Mouse (Mus musculus): ENCODE measurements around the gene Trim41. TPM values are rescaled to one million over a fixed set of nuclear protein-coding genes. Genes with fewer than 3 reads are reported as not detected.

Trim41 gene
- polyA plus RNA-seq, 1 experiment from 2014 or later: 5.1 TPM

DNA sequence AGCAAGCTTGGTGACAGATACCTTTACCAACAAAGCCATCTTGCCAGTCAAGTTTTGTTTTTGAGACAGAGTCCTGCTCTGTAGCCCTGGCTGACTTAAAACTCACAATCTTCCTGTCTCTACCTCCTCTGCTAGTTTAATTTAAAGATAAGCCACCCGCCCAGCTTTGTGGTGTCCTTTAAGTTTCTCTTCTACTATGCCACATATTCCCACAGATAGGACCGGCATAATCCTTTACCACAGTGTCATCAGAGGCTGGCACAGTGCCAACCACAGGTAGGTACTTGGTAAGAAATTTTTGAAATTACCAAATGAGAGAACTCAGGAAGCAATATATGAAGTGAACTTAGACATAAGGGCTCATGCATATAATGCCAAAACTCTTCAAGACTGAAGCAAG lies 7.0 kb downstream of the Trim41 start:
- 94% methylated on average over 2 of the region's 2 CpGs for WGBS
- Histone ChIP-seq H3K9me3 (ENCODE audit: control insufficient read depth, low read length) (no peaks in the 10 kb centered on the region), H3K9ac (replicated peaks; ENCODE audit: low read depth, low read length) (no peak overlapping the region), H3K4me2 (ENCODE audit: low read depth, low read length) (no peak overlapping the region), H3K4me1 (ENCODE audit: control insufficient read depth, insufficient read depth, low read length) (peaks cover 8% of the 10 kb centered on the region), H3K36me3 (ENCODE audit: control insufficient read depth, insufficient read depth, low read length) (peaks cover 35% of the 10 kb centered on the region), H3K27ac (ENCODE audit: low read depth, low read length) (no peak overlapping the region), H3K27me3 (ENCODE audit: control insufficient read depth, insufficient read depth, low read length) (no peaks in the 10 kb centered on the region), H3K4me3 (ENCODE audit: low read depth, low read length) (no peak overlapping the region)
- no peak for ATAC-seq (ENCODE audit: low read depth)

DNA sequence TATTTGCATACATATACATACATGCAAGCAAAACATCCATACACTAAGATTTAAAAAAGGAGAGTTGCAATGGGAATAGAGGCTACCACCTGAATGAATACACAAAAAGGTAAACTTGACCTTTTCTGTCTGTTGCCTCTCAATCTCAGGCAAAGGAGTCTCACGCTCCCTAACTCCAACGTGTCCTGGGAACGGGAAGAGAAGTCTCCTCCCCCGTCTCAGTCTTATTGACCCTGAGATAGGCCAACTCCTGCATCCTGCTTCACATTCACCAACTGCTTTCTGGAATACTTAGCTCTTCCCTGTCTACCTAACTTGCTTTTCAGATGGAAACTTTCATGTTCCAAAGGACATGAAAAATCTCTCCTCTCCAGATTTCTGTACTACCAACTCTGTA lies 7.7 kb downstream of the Trim41 start:
- Histone ChIP-seq H3K4me1 (ENCODE audit: control insufficient read depth, insufficient read depth, low read length) (0 out of 2 replicates have a peak, but pooled peaks cover 2% of the 10 kb centered on the region), H3K36me3 (ENCODE audit: control insufficient read depth, insufficient read depth, low read length) (peaks cover 42% of the 10 kb centered on the region), H3K9me3 (ENCODE audit: control insufficient read depth, low read length) (no peaks in the 10 kb centered on the region), H3K4me2 (ENCODE audit: low read depth, low read length) (no peak overlapping the region), H3K9ac (replicated peaks; ENCODE audit: low read depth, low read length) (no peak overlapping the region), H3K4me3 (ENCODE audit: low read depth, low read length) (no peak overlapping the region), H3K27ac (ENCODE audit: low read depth, low read length) (no peak overlapping the region), H3K27me3 (ENCODE audit: control insufficient read depth, insufficient read depth, low read length) (no peaks in the 10 kb centered on the region)
- ATAC-seq (ENCODE audit: low read depth): no peak
- 64% methylated on average over 4 of the region's 4 CpGs for WGBS

DNA sequence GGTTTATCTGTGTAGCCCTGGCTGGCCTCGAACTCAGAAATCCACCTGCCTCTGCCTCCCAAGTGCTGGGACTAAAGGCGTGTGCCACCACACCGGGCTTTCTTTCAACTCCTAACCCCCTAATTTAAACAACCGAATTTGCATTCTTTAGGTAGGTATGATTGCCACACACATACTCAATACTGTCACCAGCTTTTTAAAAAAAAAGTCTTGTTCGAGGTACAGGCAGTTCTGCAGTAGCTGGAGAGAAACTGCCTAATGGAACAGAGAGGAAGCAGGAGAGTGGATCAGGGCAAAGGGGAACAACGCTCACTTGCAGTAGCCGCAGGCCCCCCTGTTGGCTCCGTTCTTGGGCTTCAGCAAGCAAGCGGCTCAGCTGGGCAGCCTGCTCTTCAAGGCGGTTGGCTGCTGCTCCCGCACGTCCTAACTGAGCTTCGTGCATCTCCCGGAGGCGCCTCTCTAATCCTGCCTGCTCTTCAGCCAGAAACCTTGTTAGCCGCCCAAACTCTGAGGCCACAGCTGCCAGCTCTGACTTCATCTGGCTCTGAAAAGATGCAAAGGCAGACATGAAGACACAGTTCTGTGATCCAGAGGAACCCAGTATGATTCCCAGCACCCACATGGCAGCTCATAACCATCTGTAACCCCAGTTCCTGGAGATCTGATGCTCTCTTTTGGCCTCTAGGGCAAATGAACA lies 8.3 kb downstream of the Trim41 start:
- H3K9ac ChIP-seq (replicated peaks; ENCODE audit: low read depth, low read length): no peak overlapping the region
- H3K27ac ChIP-seq (ENCODE audit: low read depth, low read length): no peak overlapping the region
- no peaks in the 10 kb centered on the region for H3K4me1 ChIP-seq (ENCODE audit: control insufficient read depth, insufficient read depth, low read length)
- 75% methylated on average over 16 of the region's 16 CpGs for WGBS
- no peak overlapping the region for H3K4me2 ChIP-seq (ENCODE audit: low read depth, low read length)
- no peak for ATAC-seq (ENCODE audit: low read depth)
- H3K4me3 ChIP-seq (ENCODE audit: low read depth, low read length): no peak overlapping the region
- peaks cover 47% of the 10 kb centered on the region for H3K36me3 ChIP-seq (ENCODE audit: control insufficient read depth, insufficient read depth, low read length)
- H3K9me3 ChIP-seq (ENCODE audit: control insufficient read depth, low read length): no peaks in the 10 kb centered on the region
- no peaks in the 10 kb centered on the region for H3K27me3 ChIP-seq (ENCODE audit: control insufficient read depth, insufficient read depth, low read length)

DNA sequence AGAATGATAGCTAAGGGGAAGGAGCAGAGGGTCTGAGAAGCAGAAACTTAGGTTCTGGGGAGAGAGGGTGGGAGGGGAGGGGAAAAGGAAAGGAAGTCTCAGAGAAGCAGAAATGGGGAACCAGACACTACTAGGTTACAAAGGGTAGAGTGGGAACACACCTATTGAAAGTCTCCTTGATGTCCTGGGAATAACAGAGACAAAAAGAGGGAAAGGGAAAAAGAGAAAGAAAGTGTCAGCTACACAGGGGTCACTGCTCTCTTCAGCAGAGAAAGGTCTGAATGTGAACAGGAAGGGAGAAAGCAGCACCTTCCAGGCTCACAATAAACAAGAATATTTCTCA lies 8.9 kb downstream of the Trim41 start:
- no peaks in the 10 kb centered on the region for H3K4me1 ChIP-seq (ENCODE audit: control insufficient read depth, insufficient read depth, low read length)
- H3K27ac ChIP-seq (ENCODE audit: low read depth, low read length): no peak overlapping the region
- no peak for ATAC-seq (ENCODE audit: low read depth)
- H3K27me3 ChIP-seq (ENCODE audit: control insufficient read depth, insufficient read depth, low read length): no peaks in the 10 kb centered on the region
- H3K9ac ChIP-seq (replicated peaks; ENCODE audit: low read depth, low read length): no peak overlapping the region
- no peaks in the 10 kb centered on the region for H3K9me3 ChIP-seq (ENCODE audit: control insufficient read depth, low read length)
- peaks cover 54% of the 10 kb centered on the region for H3K36me3 ChIP-seq (ENCODE audit: control insufficient read depth, insufficient read depth, low read length)
- no peak overlapping the region for H3K4me2 ChIP-seq (ENCODE audit: low read depth, low read length)
- H3K4me3 ChIP-seq (ENCODE audit: low read depth, low read length): no peak overlapping the region

DNA sequence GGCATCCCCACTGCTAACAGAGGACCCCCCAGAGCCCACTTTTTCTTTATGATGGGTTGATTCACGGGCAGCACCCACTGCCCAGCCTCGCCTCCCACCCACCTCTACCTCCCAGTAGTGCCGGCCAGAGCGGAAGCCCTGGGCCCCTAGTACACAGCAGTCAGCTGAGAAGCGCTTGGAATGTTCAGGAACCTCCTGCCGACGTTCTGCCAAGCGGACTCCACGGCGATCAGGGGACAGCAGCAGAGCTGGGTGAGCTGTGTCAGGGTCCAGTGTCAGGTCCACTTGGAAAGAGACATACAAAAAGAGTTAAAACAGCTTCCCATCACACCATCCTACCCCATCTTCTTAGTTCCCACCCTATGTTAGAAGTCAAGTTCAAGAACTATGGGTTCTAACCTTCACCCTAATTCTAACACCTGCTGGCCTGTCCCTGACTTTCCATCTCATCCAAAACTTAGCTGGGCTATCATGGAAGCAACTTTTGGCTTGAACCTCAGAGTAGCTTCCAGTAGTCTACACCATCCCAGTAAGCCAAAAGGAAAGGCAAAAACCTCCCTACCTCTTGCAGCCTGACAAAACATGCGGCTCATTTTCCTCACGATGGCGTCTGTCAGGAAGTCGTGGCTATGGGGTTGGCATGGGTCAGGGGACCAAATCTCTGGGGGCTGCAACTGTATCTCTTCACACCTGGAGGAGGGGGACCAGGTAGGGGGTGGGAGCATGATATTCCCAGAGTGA lies 9.4 kb downstream of the Trim41 start:
- peak; percentile 21; the same call in 1 of the 2 replicates for ATAC-seq (ENCODE audit: low read depth)
- H3K9me3 ChIP-seq (ENCODE audit: control insufficient read depth, low read length): no peaks in the 10 kb centered on the region
- no peak overlapping the region for H3K9ac ChIP-seq (replicated peaks; ENCODE audit: low read depth, low read length)
- H3K4me2 ChIP-seq (ENCODE audit: low read depth, low read length): no peak overlapping the region
- peaks cover 59% of the 10 kb centered on the region for H3K36me3 ChIP-seq (ENCODE audit: control insufficient read depth, insufficient read depth, low read length)
- no peaks in the 10 kb centered on the region for H3K27me3 ChIP-seq (ENCODE audit: control insufficient read depth, insufficient read depth, low read length)
- no peaks in the 10 kb centered on the region for H3K4me1 ChIP-seq (ENCODE audit: control insufficient read depth, insufficient read depth, low read length)
- H3K27ac ChIP-seq (ENCODE audit: low read depth, low read length): no peak overlapping the region
- WGBS: 73% methylated on average over 14 of the region's 14 CpGs
- H3K4me3 ChIP-seq (ENCODE audit: low read depth, low read length): no peak overlapping the region

DNA sequence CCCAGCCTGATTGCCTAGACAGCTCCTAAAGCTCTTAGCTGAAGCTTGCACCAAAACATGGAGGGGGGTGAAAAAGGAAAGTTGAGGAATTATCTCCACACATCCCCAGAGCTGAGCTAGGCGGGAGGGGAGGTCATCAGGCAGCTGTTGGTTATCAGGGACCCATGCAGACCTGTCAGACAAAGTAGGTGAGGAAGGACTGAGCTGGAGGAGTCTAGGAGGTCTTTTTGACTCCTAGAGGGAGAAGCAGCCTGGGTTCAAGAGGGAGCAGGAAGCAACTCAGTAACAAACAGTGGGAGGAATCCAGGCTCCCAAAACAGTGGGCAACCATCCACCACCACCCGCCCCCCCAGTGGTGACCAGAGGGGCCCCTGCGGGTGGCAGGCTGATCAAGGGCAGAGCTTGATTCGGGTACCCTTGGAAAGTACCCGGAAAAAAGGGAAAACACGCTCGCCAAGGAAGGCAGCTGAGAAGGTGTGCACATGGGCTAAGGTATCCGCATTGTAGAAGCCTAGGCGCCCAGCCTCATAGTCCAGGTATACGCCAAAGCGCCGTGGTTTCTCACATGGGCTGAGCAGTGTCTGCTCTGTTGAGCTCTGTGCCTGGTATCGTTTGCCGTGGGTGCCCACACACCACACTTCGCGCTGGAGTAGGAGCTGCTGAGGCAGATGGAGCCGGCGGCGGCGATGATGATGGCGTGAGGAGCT lies 10.1 kb downstream of the Trim41 start:
- Histone ChIP-seq H3K27ac (ENCODE audit: low read depth, low read length) (no peak overlapping the region), H3K27me3 (ENCODE audit: control insufficient read depth, insufficient read depth, low read length) (no peaks in the 10 kb centered on the region), H3K4me1 (ENCODE audit: control insufficient read depth, insufficient read depth, low read length) (peaks cover 5% of the 10 kb centered on the region), H3K4me3 (ENCODE audit: low read depth, low read length) (no peak overlapping the region), H3K4me2 (ENCODE audit: low read depth, low read length) (no peak overlapping the region), H3K36me3 (ENCODE audit: control insufficient read depth, insufficient read depth, low read length) (peaks cover 63% of the 10 kb centered on the region), H3K9me3 (ENCODE audit: control insufficient read depth, low read length) (no peaks in the 10 kb centered on the region), H3K9ac (replicated peaks; ENCODE audit: low read depth, low read length) (no peak overlapping the region)
- peak; percentile 36; the same call in 1 of the 2 replicates for ATAC-seq (ENCODE audit: low read depth)
- 63% methylated on average over 21 of the region's 21 CpGs for WGBS

DNA sequence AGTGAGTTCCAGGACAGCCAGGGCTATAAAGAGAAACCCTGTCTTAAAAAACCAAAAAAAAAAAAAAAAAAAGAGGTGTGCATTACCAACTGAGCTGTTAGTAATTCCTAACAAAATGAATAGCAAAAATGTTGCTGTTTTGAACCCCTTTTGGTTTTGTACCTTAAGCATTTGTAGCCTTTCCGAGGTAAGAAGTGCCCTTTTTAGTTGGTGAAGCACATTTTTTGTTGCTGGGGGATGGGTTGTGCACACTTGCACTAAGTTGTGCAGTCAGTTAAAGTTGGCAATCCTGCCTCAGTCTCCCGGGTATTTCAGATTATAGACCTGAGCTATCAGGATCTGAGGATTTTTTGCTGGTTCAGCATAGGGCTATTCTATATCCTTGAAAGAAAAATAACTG lies 12.2 kb downstream of the Trim41 start:
- peaks cover 64% of the 10 kb centered on the region for H3K36me3 ChIP-seq (ENCODE audit: control insufficient read depth, insufficient read depth, low read length)
- H3K9ac ChIP-seq (replicated peaks; ENCODE audit: low read depth, low read length): no peak overlapping the region
- ATAC-seq (ENCODE audit: low read depth): no peak
- no peaks in the 10 kb centered on the region for H3K9me3 ChIP-seq (ENCODE audit: control insufficient read depth, low read length)
- H3K4me1 ChIP-seq (ENCODE audit: control insufficient read depth, insufficient read depth, low read length): peaks cover 15% of the 10 kb centered on the region
- H3K27me3 ChIP-seq (ENCODE audit: control insufficient read depth, insufficient read depth, low read length): no peaks in the 10 kb centered on the region
- WGBS: 96% methylated on average over 2 of the region's 2 CpGs
- no peak overlapping the region for H3K27ac ChIP-seq (ENCODE audit: low read depth, low read length)
- H3K4me2 ChIP-seq (ENCODE audit: low read depth, low read length): no peak overlapping the region
- no peak overlapping the region for H3K4me3 ChIP-seq (ENCODE audit: low read depth, low read length)

DNA sequence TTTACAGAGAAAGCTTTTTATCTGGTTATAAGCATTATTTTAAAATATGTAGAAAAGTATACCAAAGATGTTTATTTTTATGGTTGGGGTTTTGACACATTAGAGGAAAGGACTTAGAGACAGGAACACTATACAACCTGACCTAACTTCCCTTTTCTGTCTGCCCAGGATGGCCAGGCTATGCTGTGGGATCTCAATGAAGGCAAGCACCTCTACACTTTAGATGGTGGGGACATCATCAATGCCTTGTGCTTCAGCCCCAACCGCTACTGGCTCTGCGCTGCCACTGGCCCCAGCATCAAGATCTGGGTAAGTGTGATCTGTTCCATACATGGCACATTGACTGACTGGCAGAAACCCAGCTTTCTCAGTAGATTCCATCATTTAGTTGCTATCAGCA lies 13.2 kb downstream of the Trim41 start:
- Histone ChIP-seq H3K27ac (ENCODE audit: low read depth, low read length) (no peak overlapping the region), H3K4me3 (ENCODE audit: low read depth, low read length) (no peak overlapping the region), H3K4me1 (ENCODE audit: control insufficient read depth, insufficient read depth, low read length) (peaks cover 16% of the 10 kb centered on the region), H3K4me2 (ENCODE audit: low read depth, low read length) (no peak overlapping the region), H3K9me3 (ENCODE audit: control insufficient read depth, low read length) (no peaks in the 10 kb centered on the region), H3K36me3 (ENCODE audit: control insufficient read depth, insufficient read depth, low read length) (peaks cover 64% of the 10 kb centered on the region), H3K27me3 (ENCODE audit: control insufficient read depth, insufficient read depth, low read length) (no peaks in the 10 kb centered on the region), H3K9ac (replicated peaks; ENCODE audit: low read depth, low read length) (no peak overlapping the region)
- WGBS: 90% methylated on average over 2 of the region's 2 CpGs
- ATAC-seq (ENCODE audit: low read depth): no peak

Data from neural tube, embryonic 14.5 days (tissue).